Mouse (Mus musculus): ENCODE results near the gene Nfu1. TPM values are rescaled to one million over a fixed set of nuclear protein-coding genes. Genes with fewer than 3 reads are reported as not detected.

Gene Nfu1
- 94.7 and 100 TPM in 2 replicates for polyA plus RNA-seq (2012; rRNA removed)

DNA sequence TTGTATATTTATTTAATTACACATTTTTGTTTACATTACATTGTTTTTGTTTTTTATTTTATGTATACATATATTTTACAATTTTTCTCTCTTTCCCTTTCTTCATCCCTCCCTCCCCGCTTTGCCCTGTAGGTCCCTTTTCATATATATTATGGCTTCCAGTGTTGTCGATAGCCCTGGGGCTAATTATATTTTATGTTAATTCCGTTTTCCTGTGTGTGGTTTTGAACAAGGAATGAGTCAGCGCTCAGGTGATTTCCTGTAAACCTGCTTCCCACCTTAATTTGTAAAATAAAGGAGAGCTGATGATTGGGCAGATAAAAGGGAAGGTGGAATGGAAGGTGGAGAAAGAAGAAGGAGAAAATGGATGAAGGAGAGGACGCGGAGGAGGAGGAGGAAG, at the start of gene Nfu1:
Gene Nfu1 (plus strand): TSS at position 350 of the 400 bp plus-strand sequence.
- H3K36me3 ChIP-seq (ENCODE audit: control insufficient read depth, insufficient read depth, low read length): no peaks in the 10 kb centered on the region
- WGBS: 28% methylated on average over 6 of the region's 6 CpGs
- H3K27ac ChIP-seq (ENCODE audit: control insufficient read depth, insufficient read depth, low read length): peak within 1 kb of the TSS; percentile 31
- no peaks in the 10 kb centered on the region for H3K27me3 ChIP-seq (ENCODE audit: control insufficient read depth, insufficient read depth, low read length)
- no peak for DNase-seq
- peaks cover 4% of the 10 kb centered on the region for H3K4me1 ChIP-seq (replicated peaks; ENCODE audit: control insufficient read depth, insufficient read depth, low read length)
- H3K4me3 ChIP-seq (ENCODE audit: control insufficient read depth, insufficient read depth, low read length): peak within 1 kb of the TSS; percentile 73
- TF ChIP-seq CTCF (IDR thresholded peaks at IDR 0.05; ENCODE audit: borderline replicate concordance, control insufficient read depth, extremely low read depth, insufficient read depth, low read length, poor library complexity) (no peak), POLR2A (IDR thresholded peaks at IDR 0.05; ENCODE audit: control insufficient read depth, extremely low read depth, insufficient read depth, low read length, poor library complexity) (no peak)

GRCm38 (mm10) chr6:86963987-86964685, 44.9 kb upstream of the Nfu1 start:
- no peak for DNase-seq
- H3K4me1 ChIP-seq (replicated peaks; ENCODE audit: control insufficient read depth, insufficient read depth, low read length): no peaks in the 10 kb centered on the region
- H3K27ac ChIP-seq (ENCODE audit: control insufficient read depth, insufficient read depth, low read length): no peak overlapping the region
- no peaks in the 10 kb centered on the region for H3K27me3 ChIP-seq (ENCODE audit: control insufficient read depth, insufficient read depth, low read length)
- no peak for TF ChIP-seq POLR2A (IDR thresholded peaks at IDR 0.05; ENCODE audit: control insufficient read depth, extremely low read depth, insufficient read depth, low read length, poor library complexity)
- no peak for TF ChIP-seq CTCF (IDR thresholded peaks at IDR 0.05; ENCODE audit: borderline replicate concordance, control insufficient read depth, extremely low read depth, insufficient read depth, low read length, poor library complexity)
- peaks cover 74% of the 10 kb centered on the region for H3K36me3 ChIP-seq (ENCODE audit: control insufficient read depth, insufficient read depth, low read length)
- 97% methylated on average over 7 of the region's 7 CpGs for WGBS
- H3K4me3 ChIP-seq (ENCODE audit: control insufficient read depth, insufficient read depth, low read length): no peak overlapping the region

DNA sequence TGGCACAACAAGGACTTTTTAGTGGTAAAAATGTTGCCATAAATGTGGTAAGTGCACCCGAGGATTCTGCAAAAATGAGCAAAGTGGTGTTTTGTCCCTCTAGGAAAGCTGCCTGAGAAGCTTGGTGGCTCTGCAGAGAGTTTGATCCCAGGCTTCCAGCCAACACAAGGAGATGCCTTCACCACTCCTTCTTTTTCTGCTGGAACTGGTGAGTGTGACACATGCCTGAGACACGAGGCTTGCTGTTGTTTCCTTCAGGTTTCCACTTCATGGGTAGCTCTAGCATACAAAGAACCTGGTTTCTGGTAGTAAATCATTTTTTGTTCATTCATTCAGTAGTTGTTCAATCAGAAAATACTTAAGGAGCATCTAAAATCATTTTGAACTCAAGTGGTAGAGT, 41.9 kb upstream of the Nfu1 start:
- TF ChIP-seq POLR2A (IDR thresholded peaks at IDR 0.05; ENCODE audit: control insufficient read depth, extremely low read depth, insufficient read depth, low read length, poor library complexity) (no peak), CTCF (IDR thresholded peaks at IDR 0.05; ENCODE audit: borderline replicate concordance, control insufficient read depth, extremely low read depth, insufficient read depth, low read length, poor library complexity) (no peak)
- no peak for DNase-seq
- Histone ChIP-seq H3K27ac (ENCODE audit: control insufficient read depth, insufficient read depth, low read length) (no peak overlapping the region), H3K27me3 (ENCODE audit: control insufficient read depth, insufficient read depth, low read length) (no peaks in the 10 kb centered on the region), H3K4me3 (ENCODE audit: control insufficient read depth, insufficient read depth, low read length) (no peak overlapping the region), H3K36me3 (ENCODE audit: control insufficient read depth, insufficient read depth, low read length) (peaks cover 69% of the 10 kb centered on the region), H3K4me1 (replicated peaks; ENCODE audit: control insufficient read depth, insufficient read depth, low read length) (no peaks in the 10 kb centered on the region)
- WGBS: 89% methylated on average over 2 of the region's 2 CpGs

DNA sequence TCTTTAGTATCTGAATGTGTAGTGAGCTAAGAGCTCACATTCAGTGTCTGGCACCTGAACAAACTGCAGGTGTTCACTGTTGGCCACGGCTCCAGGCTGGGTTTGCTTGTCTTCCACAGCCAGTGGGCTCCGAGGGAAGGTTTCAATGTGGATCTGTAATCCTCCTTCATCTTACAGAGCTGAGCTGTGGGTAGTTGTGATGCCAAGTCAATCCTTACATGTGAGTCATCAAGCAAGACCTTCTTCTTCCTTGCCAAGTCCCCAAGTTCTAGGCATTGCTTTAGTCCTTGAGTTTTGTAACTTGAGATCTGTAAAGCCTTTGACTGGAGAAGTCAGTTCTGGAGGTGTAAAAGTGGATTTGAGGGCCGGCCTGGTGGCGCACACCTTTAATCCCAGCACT, 35.1 kb upstream of the Nfu1 start:
- WGBS: 93% methylated on average over 4 of the region's 4 CpGs
- DNase-seq: no peak
- TF ChIP-seq POLR2A (IDR thresholded peaks at IDR 0.05; ENCODE audit: control insufficient read depth, extremely low read depth, insufficient read depth, low read length, poor library complexity) (no peak), CTCF (IDR thresholded peaks at IDR 0.05; ENCODE audit: borderline replicate concordance, control insufficient read depth, extremely low read depth, insufficient read depth, low read length, poor library complexity) (no peak)
- Histone ChIP-seq H3K4me3 (ENCODE audit: control insufficient read depth, insufficient read depth, low read length) (no peak overlapping the region), H3K4me1 (replicated peaks; ENCODE audit: control insufficient read depth, insufficient read depth, low read length) (no peaks in the 10 kb centered on the region), H3K27me3 (ENCODE audit: control insufficient read depth, insufficient read depth, low read length) (no peaks in the 10 kb centered on the region), H3K36me3 (ENCODE audit: control insufficient read depth, insufficient read depth, low read length) (peaks cover 37% of the 10 kb centered on the region; the same call in 1 of the 2 replicates), H3K27ac (ENCODE audit: control insufficient read depth, insufficient read depth, low read length) (no peak overlapping the region)

DNA sequence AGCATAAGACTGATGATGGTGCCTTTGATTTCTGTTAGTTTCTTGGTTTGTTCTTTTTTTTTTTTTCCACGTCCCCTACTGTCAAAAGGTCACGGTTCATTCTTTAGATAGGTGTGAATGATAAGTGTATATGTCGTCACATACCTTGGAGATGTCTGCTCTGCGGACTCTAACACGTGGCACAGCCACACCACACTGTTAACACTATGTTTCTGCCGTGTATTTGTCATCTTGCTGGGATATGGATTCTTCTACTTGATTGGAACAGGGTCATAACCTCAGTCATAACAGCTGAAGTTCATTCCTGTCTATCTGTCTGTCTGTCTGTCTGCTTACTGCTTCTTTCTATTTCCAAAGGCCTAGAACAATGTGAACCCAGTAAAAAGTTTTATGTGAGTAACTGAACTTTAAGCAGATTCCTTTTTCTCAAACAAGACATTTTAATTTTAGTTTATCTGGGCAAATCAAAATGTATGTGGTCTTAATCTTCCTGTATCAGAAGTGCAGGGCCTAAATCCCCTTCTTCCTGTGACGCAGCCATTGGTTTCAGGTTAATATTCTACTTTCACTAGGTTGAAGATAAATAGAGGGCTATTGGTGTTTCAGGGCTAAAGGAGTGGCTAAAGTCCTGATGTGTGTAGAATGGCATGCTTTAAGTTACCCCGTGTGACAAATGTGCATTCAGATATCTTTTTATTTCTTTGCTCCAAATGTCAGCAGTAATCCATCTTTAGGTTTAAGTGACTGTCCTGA, 30.7 kb upstream of the Nfu1 start:
- no peak overlapping the region for H3K27ac ChIP-seq (ENCODE audit: control insufficient read depth, insufficient read depth, low read length)
- H3K27me3 ChIP-seq (ENCODE audit: control insufficient read depth, insufficient read depth, low read length): no peaks in the 10 kb centered on the region
- DNase-seq: no peak
- peaks cover 9% of the 10 kb centered on the region; the same call in 1 of the 2 replicates for H3K36me3 ChIP-seq (ENCODE audit: control insufficient read depth, insufficient read depth, low read length)
- H3K4me3 ChIP-seq (ENCODE audit: control insufficient read depth, insufficient read depth, low read length): no peak overlapping the region
- no peaks in the 10 kb centered on the region for H3K4me1 ChIP-seq (replicated peaks; ENCODE audit: control insufficient read depth, insufficient read depth, low read length)
- 93% methylated on average over 8 of the region's 8 CpGs for WGBS
- no peak for TF ChIP-seq CTCF (IDR thresholded peaks at IDR 0.05; ENCODE audit: borderline replicate concordance, control insufficient read depth, extremely low read depth, insufficient read depth, low read length, poor library complexity)
- TF ChIP-seq POLR2A (IDR thresholded peaks at IDR 0.05; ENCODE audit: control insufficient read depth, extremely low read depth, insufficient read depth, low read length, poor library complexity): no peak

GRCm38 (mm10) chr6:86978909-86979265, 30.1 kb upstream of the Nfu1 start:
- no peaks in the 10 kb centered on the region for H3K27me3 ChIP-seq (ENCODE audit: control insufficient read depth, insufficient read depth, low read length)
- no peak for DNase-seq
- 95% methylated on average over 6 of the region's 6 CpGs for WGBS
- TF ChIP-seq CTCF (IDR thresholded peaks at IDR 0.05; ENCODE audit: borderline replicate concordance, control insufficient read depth, extremely low read depth, insufficient read depth, low read length, poor library complexity) (no peak), POLR2A (IDR thresholded peaks at IDR 0.05; ENCODE audit: control insufficient read depth, extremely low read depth, insufficient read depth, low read length, poor library complexity) (no peak)
- no peak overlapping the region for H3K4me3 ChIP-seq (ENCODE audit: control insufficient read depth, insufficient read depth, low read length)
- H3K27ac ChIP-seq (ENCODE audit: control insufficient read depth, insufficient read depth, low read length): no peak overlapping the region
- H3K36me3 ChIP-seq (ENCODE audit: control insufficient read depth, insufficient read depth, low read length): peaks cover 8% of the 10 kb centered on the region; the same call in 1 of the 2 replicates
- H3K4me1 ChIP-seq (replicated peaks; ENCODE audit: control insufficient read depth, insufficient read depth, low read length): no peaks in the 10 kb centered on the region

Measured in thymus, adult 2 months (tissue).